Mouse (Mus musculus): Measurements from ENCODE around the gene Ctnna2.
A peak's percentile ranks its signal among the peaks of the same experiment; 100 is the strongest.

Ctnna2 gene

GRCm38 (mm10) chr6:77256348-77256747 is 723.2 kb downstream of the Ctnna2 start:
- no peak for DNase-seq

DNA sequence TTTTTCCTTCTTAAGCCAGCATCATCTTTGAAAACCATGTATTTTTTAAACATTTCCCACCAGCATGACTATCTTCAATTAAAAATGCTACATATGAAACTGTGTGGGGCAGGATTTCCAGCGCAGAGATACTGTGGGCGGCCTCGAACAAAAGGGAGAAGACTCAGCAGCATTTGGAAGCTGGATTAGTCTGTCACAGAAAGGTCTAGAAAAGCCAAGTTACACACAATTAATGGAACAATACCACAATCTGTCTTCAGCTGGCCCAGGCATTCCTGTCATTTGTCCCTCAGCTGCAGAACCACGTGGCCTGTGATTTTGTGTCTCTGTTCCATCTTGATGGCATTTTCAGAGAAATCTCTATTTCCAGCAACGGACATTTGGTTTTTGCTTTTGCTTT is 726.0 kb downstream of the Ctnna2 start:
- no peak for DNase-seq

GRCm38 (mm10) chr6:77243541-77244231 is 735.8 kb downstream of the Ctnna2 start:
- peak; percentile 56 to 66 for DNase-seq

DNA sequence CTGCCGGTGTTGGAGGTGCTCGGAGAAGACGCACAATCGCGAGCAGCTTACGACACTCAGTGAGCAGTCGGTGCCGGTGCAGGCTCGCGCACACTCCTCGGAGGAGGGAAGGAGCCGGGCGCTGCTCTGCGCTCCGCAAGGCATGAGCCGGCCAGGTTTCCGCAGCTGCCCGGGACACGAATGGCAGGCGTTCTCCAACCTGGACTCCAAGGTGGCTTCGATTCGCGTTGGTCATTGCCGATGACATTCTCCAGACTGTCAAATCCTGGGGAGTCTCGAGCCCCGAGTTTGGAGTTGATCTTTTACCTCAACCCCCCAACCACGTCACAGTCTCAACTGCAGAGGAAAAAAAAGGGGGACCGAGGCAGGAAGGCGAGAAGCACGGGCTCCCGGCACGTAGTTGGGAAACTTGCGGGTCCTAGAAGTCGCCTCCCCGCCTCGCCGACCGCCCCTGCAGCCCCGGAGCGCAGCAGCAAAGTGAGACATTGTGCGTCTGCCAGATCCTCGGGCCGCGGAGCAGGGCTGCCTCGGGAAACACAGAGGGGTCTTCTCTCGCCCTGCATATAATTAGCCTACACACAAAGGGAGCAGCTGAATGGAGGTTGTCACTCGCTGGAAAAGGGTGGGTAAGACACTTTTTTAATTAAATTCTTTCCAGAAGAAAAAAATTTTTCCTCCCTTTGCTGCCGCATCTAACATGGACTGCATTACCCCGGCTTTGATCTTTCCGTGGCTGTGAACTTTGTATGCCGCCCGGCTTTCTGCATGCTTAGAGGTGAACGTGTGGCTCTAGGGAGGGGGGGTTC is 736.7 kb downstream of the Ctnna2 start, which contains the start of gene Lrrtm1:
TSS of gene Lrrtm1 (plus strand) at position 89 of the 806 bp plus-strand sequence.
- DNase-seq, result peak; percentile 78 to 80

GRCm38 (mm10) chr6:77240426-77240825 is 739.1 kb downstream of the Ctnna2 start:
- DNase-seq, result peak; percentile 63 to 72

DNA sequence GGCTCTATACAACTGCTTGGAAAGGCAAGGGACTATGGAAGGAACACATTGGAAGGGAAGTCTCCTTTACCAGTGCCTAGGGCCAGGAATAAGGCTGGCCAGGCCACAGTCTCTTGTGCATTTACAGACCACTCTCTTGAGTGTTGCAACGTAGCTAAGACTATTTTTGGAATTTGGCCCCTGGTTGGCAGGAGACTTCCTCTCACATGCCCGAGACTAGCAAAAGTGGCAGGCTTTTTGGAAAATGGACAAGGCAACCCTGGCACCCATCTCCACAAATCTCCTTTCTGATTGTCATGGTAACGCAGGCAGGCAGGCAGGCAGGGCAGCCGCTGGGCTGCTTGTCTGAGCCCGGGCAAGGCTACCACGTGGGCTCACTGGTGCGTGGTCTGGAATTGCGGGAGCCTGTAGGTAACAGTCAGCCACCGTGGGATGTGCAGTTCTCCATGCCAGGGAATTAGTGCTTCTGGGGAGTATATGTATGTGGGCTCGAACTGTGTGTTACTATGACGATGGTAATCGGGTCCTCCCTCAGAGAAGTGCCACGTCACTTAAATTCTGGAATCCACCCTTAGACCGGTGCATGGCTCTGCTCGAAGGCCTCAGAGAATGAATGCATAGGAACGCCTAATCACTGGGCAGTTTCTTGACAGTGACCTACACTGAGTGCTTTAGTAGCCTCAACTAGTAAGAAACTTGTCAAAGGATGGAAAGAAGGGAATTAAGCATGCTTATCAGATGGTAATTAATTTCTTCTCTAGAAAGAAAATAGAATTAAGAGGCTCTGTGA is 756.5 kb downstream of the Ctnna2 start:
- peak; percentile 90 to 92 for DNase-seq

- no peak for DNase-seq
These were observed 758.7 kb downstream of the Ctnna2 start for GRCm38 (mm10) chr6:77220776-77221175.

DNA sequence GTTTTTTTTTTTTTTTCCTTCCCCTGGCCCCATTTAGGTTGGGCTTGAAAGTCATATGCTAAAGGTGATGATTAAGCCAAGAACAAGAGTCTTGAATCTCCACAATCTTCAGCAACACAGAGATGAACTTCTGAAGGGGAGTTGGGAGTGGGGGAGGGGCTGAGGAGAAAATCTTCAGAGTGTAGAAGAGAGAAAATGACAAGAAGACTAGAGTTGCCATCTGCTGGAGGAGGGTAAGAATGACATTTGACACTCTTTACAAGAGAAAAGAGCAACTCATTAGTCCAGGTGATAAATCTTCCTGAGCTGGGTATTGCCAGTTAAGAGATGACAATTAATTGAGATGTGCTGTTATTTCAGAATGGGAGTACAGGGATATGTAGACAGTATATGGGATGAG is 760.6 kb downstream of the Ctnna2 start:
- peak; percentile 76 to 82 for DNase-seq

DNA sequence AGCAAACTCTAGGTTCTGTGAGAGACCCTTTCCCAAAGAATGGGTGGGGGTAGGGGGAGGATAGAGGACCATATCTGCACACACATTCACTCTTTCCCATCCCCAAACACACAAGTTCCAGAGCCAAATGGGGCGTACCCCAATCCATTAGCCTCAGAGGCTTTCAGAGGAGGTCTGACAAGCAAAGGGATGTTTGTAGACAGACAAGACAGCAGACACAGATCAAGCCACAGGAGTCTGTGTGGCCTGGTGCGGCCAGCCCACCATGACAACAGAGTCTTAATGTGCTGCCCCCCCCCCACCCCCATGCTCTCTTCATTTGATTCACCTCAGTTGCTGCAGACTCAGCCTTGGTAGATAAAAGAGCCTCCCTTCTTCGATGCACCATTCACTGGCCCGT is 764.2 kb downstream of the Ctnna2 start:
- no peak for DNase-seq

DNA sequence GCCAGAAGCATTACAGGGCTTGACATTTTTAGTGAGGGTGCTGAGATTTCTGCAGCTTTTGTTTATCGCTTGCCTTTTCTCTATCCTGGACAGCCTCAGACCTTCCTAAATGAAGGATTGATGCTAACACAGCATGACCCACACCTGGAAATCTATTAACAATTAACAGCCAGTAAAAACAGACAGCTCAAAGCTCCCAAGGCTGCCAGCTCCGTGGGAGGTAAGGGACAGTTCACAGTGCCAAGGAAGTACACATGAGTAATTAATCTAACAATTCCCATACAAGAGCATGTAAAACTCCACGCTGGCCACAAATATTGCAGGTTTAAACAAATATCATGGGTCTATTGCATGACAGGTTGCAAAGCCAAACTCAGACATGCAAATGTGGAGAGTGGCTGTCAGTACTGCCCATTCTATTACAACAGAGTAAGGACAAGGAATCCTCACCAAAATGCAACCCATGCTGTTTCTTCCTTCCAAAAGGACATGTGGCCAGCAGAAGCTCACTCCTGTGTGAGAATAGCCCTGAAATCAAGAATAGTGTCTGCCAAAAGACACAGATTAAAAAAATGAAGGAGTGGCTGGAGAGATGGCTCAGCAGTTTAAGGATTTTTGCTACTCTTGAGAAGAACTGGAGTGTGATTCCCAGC is 765.6 kb downstream of the Ctnna2 start:
- DNase-seq, result peak; percentile 47 to 63

DNA sequence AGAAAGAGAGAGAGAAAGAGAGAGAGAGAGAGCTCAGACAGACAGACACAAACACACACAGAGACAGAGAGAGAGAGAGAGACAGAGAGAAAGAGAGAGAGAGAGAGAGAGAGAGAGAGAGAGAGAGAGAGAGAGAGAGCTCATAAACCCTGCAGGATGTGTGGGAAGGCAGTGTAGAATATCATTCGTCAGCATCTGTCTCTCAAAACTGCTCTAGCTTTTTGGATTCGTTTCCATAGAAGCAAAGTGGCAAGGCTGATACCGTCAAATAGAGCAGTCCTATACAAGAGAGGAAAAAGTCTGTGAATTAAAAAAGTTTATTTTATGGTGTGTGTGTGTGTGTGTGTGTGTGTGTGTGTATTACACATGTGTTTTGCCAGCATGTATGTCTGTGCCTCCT is 769.6 kb downstream of the Ctnna2 start:
- DNase-seq, result no peak

- DNase-seq, result peak; percentile 32 to 53
These were observed 770.3 kb downstream of the Ctnna2 start for GRCm38 (mm10) chr6:77209183-77209582.

DNA sequence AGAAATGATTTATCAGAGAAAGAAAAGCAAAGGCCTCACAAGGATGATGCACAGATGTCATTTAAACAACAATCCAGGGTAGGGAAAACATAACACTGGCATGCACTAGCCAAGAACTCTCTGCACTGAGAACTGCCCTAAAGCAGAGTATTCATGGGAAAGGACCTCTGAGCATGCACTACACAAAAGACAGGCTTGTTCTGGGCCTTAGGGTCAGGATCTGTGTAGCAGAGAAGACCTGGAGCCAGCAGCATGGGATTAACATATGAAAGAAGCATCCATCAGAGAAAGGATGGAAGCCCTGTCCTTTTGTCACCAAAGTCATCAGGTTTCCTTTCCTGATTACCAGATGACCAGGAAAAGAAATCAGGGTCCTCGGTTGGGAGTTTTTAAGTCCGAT is 780.1 kb downstream of the Ctnna2 start:
- DNase-seq, result no peak

DNA sequence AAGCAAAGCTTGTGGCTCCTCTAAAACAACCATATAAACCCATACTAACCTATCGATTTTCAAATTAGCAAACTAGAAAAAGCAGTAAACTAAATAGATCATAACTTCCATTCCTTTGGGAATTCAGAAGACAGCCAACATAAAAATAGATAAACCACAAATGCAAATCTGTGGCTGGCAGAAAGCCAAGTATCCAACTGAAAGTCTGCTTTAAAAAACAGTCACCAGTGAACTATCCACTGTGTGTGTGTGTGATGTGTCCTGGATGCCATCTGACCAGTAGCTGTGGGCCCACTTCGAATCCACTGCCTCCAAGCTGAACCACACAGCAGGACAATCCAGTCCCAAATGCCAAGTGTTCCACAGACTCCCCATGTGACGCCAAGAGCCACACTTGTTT is 782.8 kb downstream of the Ctnna2 start:
- peak in 1 of 2 experiments; percentile 6 for DNase-seq

- DNase-seq, result no peak
These were observed 787.9 kb downstream of the Ctnna2 start for GRCm38 (mm10) chr6:77191635-77192034.

DNA sequence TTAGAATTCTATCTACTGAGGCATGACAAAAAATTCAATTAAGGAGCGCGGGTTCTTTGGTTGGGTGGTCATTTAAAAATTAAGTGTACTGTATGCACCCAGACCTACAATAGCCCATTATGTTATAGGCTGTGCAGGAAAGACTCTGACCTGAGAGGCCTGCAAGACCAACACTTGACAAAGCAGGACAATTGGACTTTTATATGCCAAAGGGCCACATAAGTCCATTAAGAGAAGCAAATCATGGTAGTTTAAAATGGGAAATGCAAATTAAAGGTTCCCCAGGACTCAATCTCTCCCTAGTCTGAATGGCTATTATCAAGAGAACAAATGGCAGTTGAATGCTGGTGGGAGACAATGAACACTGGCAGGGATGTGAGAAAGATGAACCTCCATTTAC is 790.9 kb downstream of the Ctnna2 start:
- DNase-seq, result no peak

DNA sequence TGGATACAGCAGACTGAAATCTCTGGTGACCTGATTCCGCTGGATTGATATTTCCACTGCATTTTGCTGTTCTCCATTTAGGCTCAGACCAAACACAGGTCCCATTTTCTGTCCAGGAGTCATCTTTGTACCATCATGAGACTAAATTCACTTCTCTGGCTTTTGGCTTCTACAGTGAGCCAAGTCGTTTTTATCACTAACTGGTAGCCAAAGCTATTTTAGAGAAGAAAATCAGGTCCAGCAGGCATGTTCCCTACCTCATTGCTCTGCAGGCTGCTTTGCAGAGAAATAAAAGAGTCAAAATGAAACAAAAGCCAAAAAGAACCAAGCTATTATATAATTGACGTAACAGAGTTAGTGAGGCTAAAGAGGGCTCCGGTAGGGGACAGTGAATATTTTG is 793.7 kb downstream of the Ctnna2 start:
- peak in 1 of 2 experiments; percentile 18 for DNase-seq

DNA sequence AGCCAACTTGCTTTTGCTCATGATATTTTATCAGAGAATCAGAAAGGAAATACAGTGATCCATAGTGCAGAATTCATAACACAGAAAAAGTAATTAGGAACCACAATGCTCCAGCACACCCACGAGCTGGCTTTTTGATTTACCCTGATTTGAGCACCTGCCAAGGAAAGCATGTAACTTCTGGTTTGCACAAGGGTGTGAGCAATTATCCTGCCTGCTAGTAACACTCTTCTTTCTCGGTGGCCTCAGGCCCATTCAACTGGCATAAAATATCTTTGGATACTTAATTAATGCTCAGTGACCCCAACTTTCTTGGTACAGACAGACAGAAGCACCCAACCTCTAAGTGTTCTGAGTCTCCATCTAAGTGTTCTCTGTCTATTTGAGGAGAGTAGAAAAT is 794.6 kb downstream of the Ctnna2 start:
- DNase-seq, result no peak

GRCm38 (mm10) chr6:77175764-77176163 is 803.7 kb downstream of the Ctnna2 start:
- no peak for DNase-seq

DNA sequence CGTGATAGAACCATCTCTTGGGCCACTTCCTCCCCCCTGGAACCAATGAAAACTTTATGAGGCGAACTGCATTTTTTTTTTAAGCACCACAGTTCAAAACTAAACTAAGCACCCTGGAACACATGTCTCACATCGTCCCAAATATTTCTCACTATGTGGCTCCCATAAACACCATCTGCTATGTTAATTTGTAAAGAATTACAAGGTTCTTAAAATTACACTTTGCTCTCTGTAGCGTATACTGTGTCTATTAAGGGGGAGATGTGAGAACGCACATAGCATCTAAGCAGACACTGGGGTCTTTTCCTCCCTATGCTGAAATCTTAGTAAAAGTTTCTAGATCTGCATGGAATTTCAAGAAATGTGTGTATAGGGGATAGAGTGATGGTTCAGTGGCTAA is 822.5 kb downstream of the Ctnna2 start:
- no peak for DNase-seq

DNA sequence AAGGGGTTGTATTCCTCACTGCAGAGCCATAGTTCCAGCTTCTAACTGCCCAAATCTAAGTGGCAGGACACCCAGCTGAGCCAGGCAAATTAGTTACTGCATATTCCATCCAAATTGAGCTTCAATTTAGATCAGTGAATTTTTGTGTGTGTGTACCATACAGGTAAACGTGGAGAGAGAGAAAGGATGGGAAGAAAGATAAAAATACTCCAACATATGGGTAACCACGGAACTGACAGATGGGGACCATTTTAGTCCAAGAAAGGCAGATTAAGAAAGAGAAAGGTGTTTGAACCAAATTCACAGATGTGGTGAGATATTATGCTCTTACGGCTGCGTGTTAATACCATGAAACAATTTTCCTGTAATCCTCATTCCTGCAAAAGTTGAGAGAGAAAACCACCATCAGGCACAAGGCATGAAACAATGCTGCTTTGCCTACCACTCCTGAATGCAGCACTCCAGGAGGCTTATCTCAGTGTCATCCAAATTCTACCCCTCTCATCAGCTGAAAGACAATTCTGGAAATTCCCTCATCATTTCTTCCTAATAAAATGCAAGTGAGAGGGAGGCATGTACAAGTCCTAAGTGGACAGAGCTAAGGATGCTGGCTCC is 840.1 kb downstream of the Ctnna2 start:
- DNase-seq, result peak in 1 of 2 experiments; percentile 24

- no peak for DNase-seq
These were observed 858.6 kb downstream of the Ctnna2 start for GRCm38 (mm10) chr6:77120926-77121325.

All from cerebellum, postnatal 14 days (tissue).